Mouse (Mus musculus): ENCODE measurements at regions not wholly inside any gene's neighbourhood (a gene's known extent, or its start where the extent isn't known, plus 50 kb on each side); places are given as distances from the start of the nearest gene placed in this dataset.

DNA sequence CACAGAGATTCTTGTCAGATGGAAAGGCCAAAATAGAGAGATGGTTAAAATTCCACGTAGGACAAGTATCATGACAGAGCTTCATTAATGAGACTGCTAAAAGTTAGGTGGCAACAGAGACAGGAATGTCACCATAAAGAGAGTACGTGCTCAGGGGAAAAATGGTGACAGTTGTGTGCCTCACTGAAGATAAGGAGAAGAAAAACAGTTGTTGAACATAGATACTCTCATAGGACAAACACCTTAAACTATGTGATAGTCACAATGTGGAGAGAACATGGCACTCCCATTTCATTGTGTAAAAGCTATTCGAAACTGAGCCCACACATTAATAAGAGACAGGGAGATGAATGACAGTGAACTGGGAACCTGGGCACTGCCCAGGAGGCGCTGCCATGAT, 66.1 kb upstream of the Eed start:
- Histone ChIP-seq H3K27ac (ENCODE audit: insufficient read depth, low read depth, low read length) (no peak overlapping the region), H3K4me3 (ENCODE audit: low read depth, low read length) (no peak overlapping the region), H3K36me3 (ENCODE audit: control insufficient read depth, insufficient read depth, low read length) (no peaks in the 10 kb centered on the region), H3K27me3 (ENCODE audit: control insufficient read depth, insufficient read depth, low read length) (no peaks in the 10 kb centered on the region), H3K4me1 (ENCODE audit: control insufficient read depth, insufficient read depth, insufficient read length, low read length) (peaks cover 32% of the 10 kb centered on the region; the same call in 1 of the 2 replicates)
- TF ChIP-seq CTCF (IDR thresholded peaks at IDR 0.05; ENCODE audit: extremely low read depth, insufficient read length, insufficient replicate concordance, low read depth, low read length) (no peak), POLR2A (IDR thresholded peaks at IDR 0.05; ENCODE audit: low read depth, low read length) (no peak)
- WGBS, result 97% methylated on average over 4 of the region's 4 CpGs

DNA sequence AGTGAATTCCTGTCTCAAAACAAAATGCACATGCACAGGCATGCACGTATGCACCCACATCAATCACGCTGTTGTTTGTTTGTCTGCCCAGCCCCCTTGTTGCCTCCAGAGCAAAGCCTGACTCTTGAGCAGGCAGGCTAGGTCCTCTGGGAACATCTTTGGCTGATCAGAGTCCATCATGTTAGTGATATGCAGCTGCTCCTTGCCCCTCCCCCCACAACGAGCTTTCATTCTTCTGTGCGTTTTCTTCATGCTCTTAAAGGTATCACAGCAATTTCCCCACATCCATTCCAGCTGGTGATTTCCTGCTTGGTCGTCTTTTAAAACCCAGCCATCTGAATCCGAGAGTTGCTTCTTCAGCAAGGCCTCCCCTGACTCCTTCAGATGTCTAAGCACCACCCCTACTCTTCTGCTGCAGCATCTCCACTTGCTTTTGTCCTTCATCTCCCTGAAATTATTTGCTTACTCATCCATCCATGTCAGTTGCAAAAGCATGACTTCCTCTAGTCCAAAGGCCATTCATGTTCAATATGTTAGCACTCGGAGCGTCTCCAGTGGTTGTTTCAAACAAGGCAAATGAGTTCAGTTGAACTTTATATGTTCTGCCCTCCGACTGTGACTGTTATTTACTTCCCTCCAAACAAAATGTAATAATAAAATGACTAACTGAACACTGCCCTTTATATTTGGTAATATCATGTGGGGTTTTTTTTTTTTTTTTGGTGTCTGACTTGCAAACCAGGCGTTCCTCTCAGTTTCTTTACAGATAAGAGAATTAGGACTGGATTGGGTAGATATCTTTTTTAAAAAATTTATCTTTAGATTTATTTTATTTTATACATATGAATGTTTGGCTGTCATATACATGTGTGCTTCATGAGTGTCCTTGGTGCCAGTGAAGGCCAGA, 67.9 kb upstream of the Eed start:
- Histone ChIP-seq H3K4me3 (ENCODE audit: low read depth, low read length) (no peak overlapping the region), H3K27ac (ENCODE audit: insufficient read depth, low read depth, low read length) (peak overlapping the region; percentile 70), H3K4me1 (ENCODE audit: control insufficient read depth, insufficient read depth, insufficient read length, low read length) (peaks cover 19% of the 10 kb centered on the region; the same call in 1 of the 2 replicates), H3K36me3 (ENCODE audit: control insufficient read depth, insufficient read depth, low read length) (no peaks in the 10 kb centered on the region), H3K27me3 (ENCODE audit: control insufficient read depth, insufficient read depth, low read length) (no peaks in the 10 kb centered on the region)
- TF ChIP-seq CTCF (IDR thresholded peaks at IDR 0.05; ENCODE audit: extremely low read depth, insufficient read length, insufficient replicate concordance, low read depth, low read length), result no peak
- WGBS, result 31% methylated on average over 10 of the region's 10 CpGs

DNA sequence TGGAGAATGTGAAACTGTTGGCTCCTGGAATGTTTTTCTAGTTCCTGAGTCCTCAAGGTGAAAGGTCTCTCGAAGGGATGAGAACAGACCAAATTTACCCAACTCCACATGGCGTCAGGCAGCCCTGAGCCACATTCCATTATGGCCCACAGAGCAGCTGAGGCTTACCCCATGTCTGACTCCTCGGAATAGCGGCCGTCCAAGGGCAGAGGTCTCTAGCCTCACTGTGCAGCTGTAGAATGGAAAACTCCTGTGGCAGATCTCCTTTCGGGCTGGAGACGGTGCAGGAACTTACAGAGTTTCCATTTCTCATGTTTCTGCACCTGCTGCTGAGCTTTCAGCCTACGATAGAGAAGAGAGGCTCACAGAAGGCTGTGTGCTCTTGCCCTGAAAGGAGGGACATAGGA, 69.1 kb upstream of the Eed start:
- no peaks in the 10 kb centered on the region for H3K27me3 ChIP-seq (ENCODE audit: control insufficient read depth, insufficient read depth, low read length)
- H3K4me1 ChIP-seq (ENCODE audit: control insufficient read depth, insufficient read depth, insufficient read length, low read length), result peaks cover 22% of the 10 kb centered on the region
- no peak overlapping the region for H3K27ac ChIP-seq (ENCODE audit: insufficient read depth, low read depth, low read length)
- H3K36me3 ChIP-seq (ENCODE audit: control insufficient read depth, insufficient read depth, low read length), result no peaks in the 10 kb centered on the region
- no peak overlapping the region for H3K4me3 ChIP-seq (ENCODE audit: low read depth, low read length)
- no peak for TF ChIP-seq CTCF (IDR thresholded peaks at IDR 0.05; ENCODE audit: extremely low read depth, insufficient read length, insufficient replicate concordance, low read depth, low read length)
- no peak for TF ChIP-seq POLR2A (IDR thresholded peaks at IDR 0.05; ENCODE audit: low read depth, low read length)
- 85% methylated on average over 8 of the region's 8 CpGs for WGBS

DNA sequence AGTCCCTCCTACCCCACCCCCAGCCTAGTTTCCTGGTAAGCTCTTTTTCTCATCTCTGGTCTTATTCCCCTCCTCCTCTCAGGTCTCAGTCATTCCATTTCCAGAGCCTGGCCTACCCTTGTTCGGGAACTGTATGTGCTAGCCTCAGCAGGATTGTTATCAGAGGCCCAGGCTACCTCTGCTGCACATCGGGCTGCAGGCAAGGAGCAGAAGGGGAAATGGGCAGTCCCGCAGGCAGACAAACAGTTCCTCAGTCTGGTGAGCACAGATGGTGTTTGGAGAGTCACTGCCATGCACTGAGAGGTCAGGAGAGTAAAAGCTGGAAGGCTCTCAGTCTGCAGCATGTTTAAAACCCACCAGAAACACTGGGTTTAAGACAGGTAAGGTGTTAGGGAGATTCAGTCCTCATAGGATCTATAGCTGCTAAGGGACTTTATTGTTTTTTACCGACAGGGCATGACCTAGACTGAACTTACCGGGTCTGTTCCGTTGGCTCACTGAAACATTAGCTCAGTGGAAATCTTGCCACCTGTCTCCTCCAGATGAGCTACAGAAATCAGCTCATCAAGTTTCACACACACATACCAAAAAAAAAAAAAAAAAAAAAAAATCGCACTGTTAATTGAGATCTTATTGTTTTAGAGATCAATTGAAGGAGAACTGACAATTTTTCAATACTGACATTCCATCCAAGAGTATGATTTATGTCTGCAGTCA, 74.2 kb upstream of the Eed start:
- Histone ChIP-seq H3K27ac (ENCODE audit: insufficient read depth, low read depth, low read length) (0 out of 2 replicates have a peak overlapping the region, but pooled peaks have one; percentile 24), H3K4me3 (ENCODE audit: low read depth, low read length) (no peak overlapping the region), H3K27me3 (ENCODE audit: control insufficient read depth, insufficient read depth, low read length) (no peaks in the 10 kb centered on the region), H3K4me1 (ENCODE audit: control insufficient read depth, insufficient read depth, insufficient read length, low read length) (peaks cover 16% of the 10 kb centered on the region), H3K36me3 (ENCODE audit: control insufficient read depth, insufficient read depth, low read length) (no peaks in the 10 kb centered on the region)
- WGBS, result 20% methylated on average over 7 of the region's 7 CpGs
- TF ChIP-seq CTCF (IDR thresholded peaks at IDR 0.05; ENCODE audit: extremely low read depth, insufficient read length, insufficient replicate concordance, low read depth, low read length), result no peak
- no peak for TF ChIP-seq POLR2A (IDR thresholded peaks at IDR 0.05; ENCODE audit: low read depth, low read length)

DNA sequence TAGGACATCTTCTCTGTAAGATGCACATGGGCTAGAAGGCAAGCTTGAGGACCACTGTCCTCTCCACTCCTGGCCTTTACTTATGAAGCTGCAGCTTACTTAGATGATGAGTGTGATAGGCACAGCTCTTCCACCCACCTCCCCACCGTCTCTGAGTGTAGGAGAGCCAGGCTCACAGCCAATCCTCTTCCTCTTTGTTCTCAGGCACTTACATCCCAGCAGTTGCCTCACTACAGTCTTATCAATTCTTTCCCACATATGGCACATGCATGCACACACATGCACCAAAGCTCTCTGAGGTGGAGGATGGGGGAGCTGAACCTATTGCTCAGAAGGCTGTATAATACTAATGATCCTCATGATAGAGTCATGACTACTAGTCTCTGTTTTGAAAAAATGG, 72.1 kb upstream of the Picalm start:
- Histone ChIP-seq H3K27ac (ENCODE audit: insufficient read depth, low read depth, low read length) (no peak overlapping the region), H3K4me3 (ENCODE audit: low read depth, low read length) (no peak overlapping the region), H3K27me3 (ENCODE audit: control insufficient read depth, insufficient read depth, low read length) (no peaks in the 10 kb centered on the region), H3K36me3 (ENCODE audit: control insufficient read depth, insufficient read depth, low read length) (no peaks in the 10 kb centered on the region), H3K4me1 (ENCODE audit: control insufficient read depth, insufficient read depth, insufficient read length, low read length) (peaks cover 28% of the 10 kb centered on the region)
- WGBS, result 53% methylated on average over 1 of the region's 1 CpGs
- no peak for TF ChIP-seq POLR2A (IDR thresholded peaks at IDR 0.05; ENCODE audit: low read depth, low read length)
- no peak for TF ChIP-seq CTCF (IDR thresholded peaks at IDR 0.05; ENCODE audit: extremely low read depth, insufficient read length, insufficient replicate concordance, low read depth, low read length)

DNA sequence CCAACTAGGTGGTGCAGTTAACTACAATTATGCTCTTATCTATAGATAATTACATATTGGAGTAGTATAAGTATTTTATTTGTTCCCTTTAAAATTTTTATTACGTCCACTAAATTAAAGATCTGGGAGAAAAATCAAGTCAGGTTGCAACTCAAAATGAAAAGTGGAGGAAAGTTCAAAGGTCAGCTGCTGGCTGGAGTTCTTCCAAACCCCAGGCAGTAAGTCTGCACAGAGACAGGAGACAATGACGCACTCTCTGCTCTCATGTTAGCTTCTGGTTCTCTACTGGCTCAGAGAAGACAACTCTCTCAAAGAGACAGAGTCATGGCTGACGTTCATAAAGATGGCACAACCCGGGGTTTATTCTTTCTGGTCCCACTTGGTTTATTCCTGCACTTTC, 71.4 kb upstream of the Picalm start:
- TF ChIP-seq CTCF (IDR thresholded peaks at IDR 0.05; ENCODE audit: extremely low read depth, insufficient read length, insufficient replicate concordance, low read depth, low read length) (no peak), POLR2A (IDR thresholded peaks at IDR 0.05; ENCODE audit: low read depth, low read length) (no peak)
- Histone ChIP-seq H3K27me3 (ENCODE audit: control insufficient read depth, insufficient read depth, low read length) (no peaks in the 10 kb centered on the region), H3K4me3 (ENCODE audit: low read depth, low read length) (no peak overlapping the region), H3K4me1 (ENCODE audit: control insufficient read depth, insufficient read depth, insufficient read length, low read length) (peaks cover 28% of the 10 kb centered on the region), H3K27ac (ENCODE audit: insufficient read depth, low read depth, low read length) (peak overlapping the region; percentile 92), H3K36me3 (ENCODE audit: control insufficient read depth, insufficient read depth, low read length) (no peaks in the 10 kb centered on the region)
- 32% methylated on average over 4 of the region's 4 CpGs for WGBS

DNA sequence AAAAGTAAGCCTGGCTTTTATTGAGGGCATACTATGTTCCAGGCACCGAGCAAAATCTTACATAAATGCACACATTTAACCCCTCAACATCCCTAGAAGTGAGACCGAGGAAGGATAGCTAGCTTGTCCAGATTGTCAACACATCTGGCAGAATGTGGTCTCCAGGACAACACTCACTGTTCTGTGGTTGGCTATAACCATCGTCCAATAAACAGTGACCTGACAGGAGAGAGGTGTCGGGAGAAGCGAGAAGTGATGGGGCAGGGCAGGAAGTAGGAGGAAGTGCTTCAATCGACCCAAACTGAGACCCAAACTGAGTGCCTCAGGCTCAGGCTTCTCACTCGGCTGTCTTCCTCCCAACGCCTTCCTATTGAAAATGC, 70.8 kb upstream of the Picalm start:
- 69% methylated on average over 8 of the region's 8 CpGs for WGBS
- peak overlapping the region; percentile 92 for H3K27ac ChIP-seq (ENCODE audit: insufficient read depth, low read depth, low read length)

More for the DNA sequence above, 70.8 kb upstream of the Picalm start:
- peaks cover 28% of the 10 kb centered on the region for H3K4me1 ChIP-seq (ENCODE audit: control insufficient read depth, insufficient read depth, insufficient read length, low read length)
- H3K4me3 ChIP-seq (ENCODE audit: low read depth, low read length), result no peak overlapping the region
- TF ChIP-seq CTCF (IDR thresholded peaks at IDR 0.05; ENCODE audit: extremely low read depth, insufficient read length, insufficient replicate concordance, low read depth, low read length) (no peak), POLR2A (IDR thresholded peaks at IDR 0.05; ENCODE audit: low read depth, low read length) (no peak)
- H3K27me3 ChIP-seq (ENCODE audit: control insufficient read depth, insufficient read depth, low read length), result no peaks in the 10 kb centered on the region
- no peaks in the 10 kb centered on the region for H3K36me3 ChIP-seq (ENCODE audit: control insufficient read depth, insufficient read depth, low read length)

Measured in small intestine, adult 2 months (tissue).